Mouse (Mus musculus): ENCODE measurements around the gene Prr12. TPM values are rescaled to one million over a fixed set of nuclear protein-coding genes. Genes with fewer than 3 reads are reported as not detected.

The Prr12 gene
- total and polyA plus RNA-seq, 2 experiments from 2014 or later = 9.2 to 14.0 TPM

DNA sequence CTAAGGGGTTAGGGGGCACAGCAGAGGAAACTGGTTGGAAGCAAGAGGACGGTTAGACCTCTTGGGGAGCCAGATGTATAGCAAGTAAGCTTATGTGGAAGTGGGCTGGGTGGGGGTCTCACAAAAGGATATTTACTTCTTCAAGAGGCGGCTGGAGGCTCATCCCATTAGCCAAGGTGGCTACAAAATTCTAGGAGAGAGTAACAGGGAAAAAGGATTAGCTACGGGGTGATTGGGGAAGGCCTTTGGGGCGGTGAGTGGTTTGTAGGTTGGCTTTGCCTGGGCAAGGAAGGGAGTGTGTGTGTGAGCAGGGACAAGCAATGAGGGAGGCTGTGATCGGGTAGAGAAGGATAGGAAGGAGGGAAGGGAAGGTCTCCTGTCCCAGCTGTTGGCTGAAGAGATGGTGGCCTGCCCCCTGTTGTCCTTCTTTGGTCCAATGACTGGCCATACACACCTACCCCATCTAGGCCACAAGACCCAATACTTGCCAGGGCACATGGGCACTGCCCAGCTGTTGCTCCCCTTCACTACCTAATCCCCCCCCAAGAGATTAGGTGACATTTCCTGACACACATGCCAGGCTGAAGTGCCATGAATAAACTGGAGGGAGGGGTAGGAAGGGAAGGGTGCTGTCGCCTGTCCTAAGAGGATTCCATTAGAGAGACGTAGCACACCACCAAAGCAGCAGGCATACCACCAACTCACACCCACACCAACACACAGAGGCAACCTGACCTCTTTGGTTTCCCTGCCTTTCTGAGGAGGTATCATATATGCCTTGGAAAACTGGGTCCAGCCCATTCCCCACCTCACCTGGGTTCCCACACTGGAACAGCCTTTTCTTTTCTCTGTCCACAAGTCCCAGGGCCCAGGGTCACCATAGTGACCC, 68.5 kb downstream of the Prr12 start:
- Histone ChIP-seq H3K4me2 (ENCODE audit: low read depth, low read length) (peak overlapping the region; percentile 71), H3K4me1 (ENCODE audit: insufficient read depth, low read length) (peaks cover 13% of the 10 kb centered on the region), H3K27ac (no peak overlapping the region), H3K4me3 (ENCODE audit: low read length) (no peak overlapping the region), H3K27me3 (ENCODE audit: insufficient read depth, low read length) (no peaks in the 10 kb centered on the region), H3K9ac (replicated peaks; ENCODE audit: low read length) (0 out of 2 replicates have a peak overlapping the region, but pooled peaks have one; percentile 13), H3K36me3 (ENCODE audit: insufficient read depth, low read length) (peaks cover 31% of the 10 kb centered on the region), H3K9me3 (ENCODE audit: low read length) (no peaks in the 10 kb centered on the region)
- TF ChIP-seq CTCF (IDR thresholded peaks at IDR 0.05; ENCODE audit: low read depth) = no peak
- ATAC-seq = no peak
- no peak for DNase-seq (ENCODE audit: low spot score)
- WGBS = 70% methylated on average over 7 of the region's 7 CpGs

DNA sequence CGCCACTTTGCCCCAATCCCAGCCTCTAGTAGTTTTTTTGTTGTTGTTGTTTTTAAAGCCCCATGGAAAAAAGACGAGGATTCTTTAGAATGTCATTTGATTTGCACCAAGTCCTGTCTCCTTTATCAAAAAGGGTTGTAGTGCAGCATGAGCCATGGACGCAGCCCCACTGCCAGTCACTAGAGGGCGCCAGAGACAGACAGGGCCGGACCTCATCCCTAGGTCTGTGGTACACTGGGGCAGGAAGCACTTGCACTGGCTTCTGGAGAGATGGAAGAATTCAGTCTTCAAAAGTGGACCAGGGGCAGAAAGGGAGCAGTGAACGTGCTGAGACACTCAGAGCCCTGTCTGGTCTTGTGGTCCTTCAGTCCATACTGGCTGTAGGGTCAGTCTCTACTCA, 69.6 kb downstream of the Prr12 start:
- TF ChIP-seq CTCF (IDR thresholded peaks at IDR 0.05; ENCODE audit: low read depth) = peak; percentile 91
- DNase-seq (ENCODE audit: low spot score) (peak; percentile 82), ATAC-seq (no peak)
- H3K27me3 ChIP-seq (ENCODE audit: insufficient read depth, low read length) = no peaks in the 10 kb centered on the region
- H3K9ac ChIP-seq (replicated peaks; ENCODE audit: low read length) = no peak overlapping the region
- H3K9me3 ChIP-seq (ENCODE audit: low read length) = no peaks in the 10 kb centered on the region
- no peak overlapping the region for H3K4me3 ChIP-seq (ENCODE audit: low read length)
- H3K36me3 ChIP-seq (ENCODE audit: insufficient read depth, low read length) = peaks cover 39% of the 10 kb centered on the region
- H3K4me2 ChIP-seq (ENCODE audit: low read depth, low read length) = no peak overlapping the region
- H3K27ac ChIP-seq = no peak overlapping the region
- H3K4me1 ChIP-seq (ENCODE audit: insufficient read depth, low read length) = peaks cover 10% of the 10 kb centered on the region
- 28% methylated on average over 6 of the region's 6 CpGs for WGBS

DNA sequence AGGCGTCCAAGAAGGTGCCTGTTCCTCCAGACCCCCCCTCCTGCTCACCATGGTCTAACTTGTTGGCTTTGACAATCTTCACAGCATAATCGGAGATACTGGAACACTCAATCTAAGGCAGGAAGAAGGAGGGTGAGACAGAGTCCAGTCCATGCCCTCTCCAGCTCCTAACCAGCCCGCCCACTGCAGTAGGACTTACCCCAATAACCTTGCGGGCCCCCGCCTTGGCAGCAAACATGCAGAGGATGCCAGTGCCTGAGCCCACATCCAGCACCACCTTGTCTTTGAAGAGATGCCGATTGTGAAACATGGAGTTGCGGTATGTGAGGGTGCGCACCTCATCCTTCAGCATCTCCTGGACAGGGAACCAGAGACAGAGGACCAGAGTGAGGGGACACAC, 71.1 kb downstream of the Prr12 start:
- no peak for TF ChIP-seq CTCF (IDR thresholded peaks at IDR 0.05; ENCODE audit: low read depth)
- Histone ChIP-seq H3K9ac (replicated peaks; ENCODE audit: low read length) (no peak overlapping the region), H3K9me3 (ENCODE audit: low read length) (no peaks in the 10 kb centered on the region), H3K27ac (no peak overlapping the region), H3K27me3 (ENCODE audit: insufficient read depth, low read length) (no peaks in the 10 kb centered on the region), H3K4me3 (ENCODE audit: low read length) (no peak overlapping the region), H3K4me2 (ENCODE audit: low read depth, low read length) (no peak overlapping the region), H3K4me1 (ENCODE audit: insufficient read depth, low read length) (0 out of 2 replicates have a peak, but pooled peaks cover 7% of the 10 kb centered on the region), H3K36me3 (ENCODE audit: insufficient read depth, low read length) (peaks cover 51% of the 10 kb centered on the region)
- ATAC-seq (no peak), DNase-seq (ENCODE audit: low spot score) (no peak)
- WGBS = 97% methylated on average over 8 of the region's 8 CpGs

DNA sequence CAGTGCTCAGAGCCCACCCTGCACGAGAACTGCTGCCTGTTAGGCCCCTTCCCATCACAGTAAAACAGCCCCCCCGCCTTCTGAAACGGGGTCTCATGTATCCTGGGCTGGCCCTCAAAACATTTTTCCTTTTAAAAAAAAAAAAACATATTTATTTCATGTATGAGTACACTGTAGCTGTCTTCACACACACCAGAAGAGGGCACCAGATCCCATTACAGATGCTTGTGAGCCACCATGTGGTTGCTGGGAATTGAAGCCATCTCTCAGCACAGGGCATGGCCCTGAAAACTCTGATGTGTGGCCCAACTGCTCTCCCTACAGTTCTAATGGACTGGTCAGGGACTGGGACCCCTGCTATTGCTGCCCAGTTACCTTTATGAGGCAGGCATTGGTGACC, 74.4 kb downstream of the Prr12 start:
- DNase-seq (ENCODE audit: low spot score) (no peak), ATAC-seq (no peak)
- Histone ChIP-seq H3K9ac (replicated peaks; ENCODE audit: low read length) (no peak overlapping the region), H3K4me1 (ENCODE audit: insufficient read depth, low read length) (peaks cover 4% of the 10 kb centered on the region; the same call in 1 of the 2 replicates), H3K27me3 (ENCODE audit: insufficient read depth, low read length) (no peaks in the 10 kb centered on the region), H3K9me3 (ENCODE audit: low read length) (no peaks in the 10 kb centered on the region), H3K4me2 (ENCODE audit: low read depth, low read length) (no peak overlapping the region), H3K36me3 (ENCODE audit: insufficient read depth, low read length) (peaks cover 55% of the 10 kb centered on the region), H3K4me3 (ENCODE audit: low read length) (no peak overlapping the region), H3K27ac (no peak overlapping the region)
- no peak; the same call in 1 of the 2 replicates for TF ChIP-seq CTCF (IDR thresholded peaks at IDR 0.05; ENCODE audit: low read depth)
- WGBS = 88% methylated on average over 3 of the region's 3 CpGs

Small RNA genes lying within 50 kb of the gene (microRNA-seq; reads per million reads assigned to microRNA genes)
- 1.1 to 1.8 reads per million in 2 experiments for gene Mir7054

Other genes with a start within 250 kb of the Prr12 start
Only the 30 nearest of the 36 such genes appear.
- gene Pnkp, start 195.7 kb downstream of the Prr12 start, total RNA-seq (2014; rRNA removed) = 22.9 and 47.1 TPM in 2 replicates
- gene Pnkp, start 195.7 kb downstream of the Prr12 start, polyA plus RNA-seq (2015; fragmentation: Nextera tagmentation; extraction: Ambion mirVana) = 35.7 and 37.5 TPM in 2 replicates
- gene Ptov1, start 183.1 kb downstream of the Prr12 start, total RNA-seq (2014; rRNA removed) = 524 and 597 TPM in 2 replicates
- gene Ptov1, start 183.1 kb downstream of the Prr12 start, polyA plus RNA-seq (2015; fragmentation: Nextera tagmentation; extraction: Ambion mirVana) = 416 and 438 TPM in 2 replicates
- gene Med25, start 160.2 kb downstream of the Prr12 start, total RNA-seq (2014; rRNA removed) = 193 and 194 TPM in 2 replicates
- 121 and 123 TPM in 2 replicates for gene Med25, start 160.2 kb downstream of the Prr12 start, polyA plus RNA-seq (2015; fragmentation: Nextera tagmentation; extraction: Ambion mirVana)
- 27.8 and 29.8 TPM in 2 replicates for gene Fuz, start 156.8 kb downstream of the Prr12 start, total RNA-seq (2014; rRNA removed)
- gene Fuz, start 156.8 kb downstream of the Prr12 start, polyA plus RNA-seq (2015; fragmentation: Nextera tagmentation; extraction: Ambion mirVana) = 14.5 and 14.9 TPM in 2 replicates
- gene Ap2a1, start 123.4 kb downstream of the Prr12 start, total RNA-seq (2014; rRNA removed) = 251 and 255 TPM in 2 replicates
- 113 and 115 TPM in 2 replicates for gene Ap2a1, start 123.4 kb downstream of the Prr12 start, polyA plus RNA-seq (2015; fragmentation: Nextera tagmentation; extraction: Ambion mirVana)
- not detected in 2 replicates for gene Tsks, start 109.7 kb downstream of the Prr12 start, total RNA-seq (2014; rRNA removed)
- gene Tsks, start 109.7 kb downstream of the Prr12 start, polyA plus RNA-seq (2015; fragmentation: Nextera tagmentation; extraction: Ambion mirVana) = 0.25 and 0.40 TPM in 2 replicates
- gene Cpt1c, start 78.0 kb downstream of the Prr12 start, total RNA-seq (2014; rRNA removed) = 99.4 and 105 TPM in 2 replicates
- gene Cpt1c, start 78.0 kb downstream of the Prr12 start, polyA plus RNA-seq (2015; fragmentation: Nextera tagmentation; extraction: Ambion mirVana) = 48.7 and 50.7 TPM in 2 replicates
- 215 and 251 TPM in 2 replicates for gene Prmt1, start 66.3 kb downstream of the Prr12 start, total RNA-seq (2014; rRNA removed)
- gene Prmt1, start 66.3 kb downstream of the Prr12 start, polyA plus RNA-seq (2015; fragmentation: Nextera tagmentation; extraction: Ambion mirVana) = 470 and 531 TPM in 2 replicates
- 42.2 and 48.6 TPM in 2 replicates for gene Irf3, start 55.2 kb downstream of the Prr12 start, total RNA-seq (2014; rRNA removed)
- 31.5 and 33.7 TPM in 2 replicates for gene Irf3, start 55.2 kb downstream of the Prr12 start, polyA plus RNA-seq (2015; fragmentation: Nextera tagmentation; extraction: Ambion mirVana)
- 7.2 and 15.0 TPM in 2 replicates for gene Bcl2l12, start 54.2 kb downstream of the Prr12 start, total RNA-seq (2014; rRNA removed)
- gene Bcl2l12, start 54.2 kb downstream of the Prr12 start, polyA plus RNA-seq (2015; fragmentation: Nextera tagmentation; extraction: Ambion mirVana) = 13.0 and 13.6 TPM in 2 replicates
- gene Scaf1, start 36.5 kb downstream of the Prr12 start, total RNA-seq (2014; rRNA removed) = 76.7 and 77.7 TPM in 2 replicates
- gene Scaf1, start 36.5 kb downstream of the Prr12 start, polyA plus RNA-seq (2015; fragmentation: Nextera tagmentation; extraction: Ambion mirVana) = 40.7 and 45.6 TPM in 2 replicates
- 8.4 and 18.6 TPM in 2 replicates for gene Rras, start 34.9 kb downstream of the Prr12 start, total RNA-seq (2014; rRNA removed)
- 15.8 and 16.9 TPM in 2 replicates for gene Rras, start 34.9 kb downstream of the Prr12 start, polyA plus RNA-seq (2015; fragmentation: Nextera tagmentation; extraction: Ambion mirVana)
- 72.9 and 83.1 TPM in 2 replicates for gene Nosip, start 9.5 kb upstream of the Prr12 start, total RNA-seq (2014; rRNA removed)
- gene Nosip, start 9.5 kb upstream of the Prr12 start, polyA plus RNA-seq (2015; fragmentation: Nextera tagmentation; extraction: Ambion mirVana) = 64.5 and 67.4 TPM in 2 replicates
- gene Prrg2, start 9.8 kb upstream of the Prr12 start, total RNA-seq (2014; rRNA removed) = 10.5 and 12.4 TPM in 2 replicates
- gene Prrg2, start 9.8 kb upstream of the Prr12 start, polyA plus RNA-seq (2015; fragmentation: Nextera tagmentation; extraction: Ambion mirVana) = 15.3 and 17.2 TPM in 2 replicates
- 42.9 and 45.1 TPM in 2 replicates for gene Rcn3, start 39.3 kb upstream of the Prr12 start, total RNA-seq (2014; rRNA removed)
- gene Rcn3, start 39.3 kb upstream of the Prr12 start, polyA plus RNA-seq (2015; fragmentation: Nextera tagmentation; extraction: Ambion mirVana) = 39.3 and 42.0 TPM in 2 replicates
- gene Fcgrt, start 51.0 kb upstream of the Prr12 start, total RNA-seq (2014; rRNA removed) = 32.9 and 43.6 TPM in 2 replicates
- gene Fcgrt, start 51.0 kb upstream of the Prr12 start, polyA plus RNA-seq (2015; fragmentation: Nextera tagmentation; extraction: Ambion mirVana) = 43.8 and 45.9 TPM in 2 replicates
- 743 and 824 TPM in 2 replicates for gene Rps11, start 71.6 kb upstream of the Prr12 start, total RNA-seq (2014; rRNA removed)
- gene Rps11, start 71.6 kb upstream of the Prr12 start, polyA plus RNA-seq (2015; fragmentation: Nextera tagmentation; extraction: Ambion mirVana) = 768 and 794 TPM in 2 replicates
- gene Rpl13a, start 75.9 kb upstream of the Prr12 start, total RNA-seq (2014; rRNA removed) = 1,377 and 1,807 TPM in 2 replicates
- 800 and 828 TPM in 2 replicates for gene Rpl13a, start 75.9 kb upstream of the Prr12 start, polyA plus RNA-seq (2015; fragmentation: Nextera tagmentation; extraction: Ambion mirVana)
- not detected in 2 replicates for gene Gm45713, start 83.3 kb upstream of the Prr12 start, total RNA-seq (2014; rRNA removed)
- 0.15 TPM in 1 of 2 replicates, not detected in the other for gene Gm45713, start 83.3 kb upstream of the Prr12 start, polyA plus RNA-seq (2015; fragmentation: Nextera tagmentation; extraction: Ambion mirVana)
- 5.8 and 8.0 TPM in 2 replicates for gene Flt3l, start 83.6 kb upstream of the Prr12 start, total RNA-seq (2014; rRNA removed)
- gene Flt3l, start 83.6 kb upstream of the Prr12 start, polyA plus RNA-seq (2015; fragmentation: Nextera tagmentation; extraction: Ambion mirVana) = 2.1 and 3.0 TPM in 2 replicates
- gene Pih1d1, start 101.4 kb upstream of the Prr12 start, total RNA-seq (2014; rRNA removed) = 119 and 124 TPM in 2 replicates
- 79.3 and 80.5 TPM in 2 replicates for gene Pih1d1, start 101.4 kb upstream of the Prr12 start, polyA plus RNA-seq (2015; fragmentation: Nextera tagmentation; extraction: Ambion mirVana)
- gene Aldh16a1, start 101.7 kb upstream of the Prr12 start, total RNA-seq (2014; rRNA removed) = 30.5 and 30.9 TPM in 2 replicates
- 19.0 and 20.6 TPM in 2 replicates for gene Aldh16a1, start 101.7 kb upstream of the Prr12 start, polyA plus RNA-seq (2015; fragmentation: Nextera tagmentation; extraction: Ambion mirVana)
- 9.8 and 13.5 TPM in 2 replicates for gene Slc17a7, start 111.1 kb upstream of the Prr12 start, total RNA-seq (2014; rRNA removed)
- 4.2 and 4.6 TPM in 2 replicates for gene Slc17a7, start 111.1 kb upstream of the Prr12 start, polyA plus RNA-seq (2015; fragmentation: Nextera tagmentation; extraction: Ambion mirVana)
- gene Gfy, start 126.7 kb upstream of the Prr12 start, total RNA-seq (2014; rRNA removed) = 0.36 TPM in 1 of 2 replicates, not detected in the other
- gene Gfy, start 126.7 kb upstream of the Prr12 start, polyA plus RNA-seq (2015; fragmentation: Nextera tagmentation; extraction: Ambion mirVana) = not detected in 2 replicates
- not detected in 2 replicates for gene Pth2, start 128.1 kb upstream of the Prr12 start, total RNA-seq (2014; rRNA removed)
- gene Pth2, start 128.1 kb upstream of the Prr12 start, polyA plus RNA-seq (2015; fragmentation: Nextera tagmentation; extraction: Ambion mirVana) = 1.1 and 2.1 TPM in 2 replicates
- 0.10 TPM in 1 of 2 replicates, not detected in the other for gene Ccdc155, start 152.0 kb upstream of the Prr12 start, total RNA-seq (2014; rRNA removed)
- 0.46 and 0.55 TPM in 2 replicates for gene Ccdc155, start 152.0 kb upstream of the Prr12 start, polyA plus RNA-seq (2015; fragmentation: Nextera tagmentation; extraction: Ambion mirVana)
- 15.7 and 18.3 TPM in 2 replicates for gene Dkkl1, start 159.3 kb upstream of the Prr12 start, total RNA-seq (2014; rRNA removed)
- 24.0 and 25.4 TPM in 2 replicates for gene Dkkl1, start 159.3 kb upstream of the Prr12 start, polyA plus RNA-seq (2015; fragmentation: Nextera tagmentation; extraction: Ambion mirVana)
- gene Tead2, start 162.9 kb upstream of the Prr12 start, total RNA-seq (2014; rRNA removed) = 58.0 and 73.6 TPM in 2 replicates
- gene Tead2, start 162.9 kb upstream of the Prr12 start, polyA plus RNA-seq (2015; fragmentation: Nextera tagmentation; extraction: Ambion mirVana) = 36.0 and 37.3 TPM in 2 replicates
- 0.40 and 1.0 TPM in 2 replicates for gene Cd37, start 186.2 kb upstream of the Prr12 start, total RNA-seq (2014; rRNA removed)
- gene Cd37, start 186.2 kb upstream of the Prr12 start, polyA plus RNA-seq (2015; fragmentation: Nextera tagmentation; extraction: Ambion mirVana) = 2.2 and 2.4 TPM in 2 replicates
- gene Slc6a16, start 188.2 kb upstream of the Prr12 start, total RNA-seq (2014; rRNA removed) = 1.3 and 1.8 TPM in 2 replicates
- gene Slc6a16, start 188.2 kb upstream of the Prr12 start, polyA plus RNA-seq (2015; fragmentation: Nextera tagmentation; extraction: Ambion mirVana) = 2.0 and 2.1 TPM in 2 replicates

All from hindbrain, postnatal 0 days (tissue).